In the genomic region with DNA sequence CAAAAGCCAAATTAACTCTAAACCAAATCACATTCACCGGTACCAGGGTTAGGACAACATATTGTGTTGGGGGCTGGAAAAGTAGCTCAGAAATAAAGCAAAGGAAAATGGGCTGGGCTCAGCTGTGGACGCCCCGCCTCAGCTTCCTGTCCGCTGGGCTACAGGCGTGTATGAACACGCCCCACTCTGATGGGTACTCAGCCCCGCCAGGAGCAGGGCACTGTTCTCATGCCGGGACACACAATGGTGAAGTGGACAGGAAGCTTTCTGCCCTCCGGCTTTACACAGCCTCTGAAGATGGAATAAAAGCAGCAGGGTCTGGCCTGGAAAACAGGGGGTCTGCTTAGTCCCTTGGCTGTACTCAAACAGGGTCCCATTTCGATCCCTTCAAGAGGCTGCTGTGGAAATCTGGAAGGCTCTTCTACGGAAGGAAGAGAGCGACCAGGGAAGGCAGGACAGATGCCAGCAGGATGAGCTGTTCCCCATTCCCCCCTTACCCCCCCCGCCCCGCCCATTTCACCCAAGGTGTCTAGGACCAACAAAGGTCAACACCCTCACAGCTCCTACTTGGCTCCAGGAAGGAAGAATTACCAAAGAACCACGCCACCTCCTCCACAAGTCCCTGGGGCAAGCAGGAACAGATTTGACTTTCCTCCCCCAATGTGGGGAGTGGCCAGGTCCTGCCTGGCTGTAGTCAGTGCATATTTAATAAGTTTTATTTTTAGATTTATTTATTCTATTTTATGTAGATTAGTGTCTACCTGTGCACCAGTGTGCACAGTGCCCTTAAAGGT, we compare ENCODE assay signal across 8 mouse cellular contexts. TPM values are rescaled to one million over a fixed set of nuclear protein-coding genes. Genes with fewer than 3 reads are reported as not detected.
DNase-seq lines count a peak whose midpoint lies in the region; ATAC-seq lines count a peak whose summit lies in the region.

No protein-coding gene starts in this region.

- 0 out of 2 replicates have a peak overlapping the region, but pooled peaks have one; percentile 8 for H3K27ac ChIP-seq in midbrain, embryonic 14.5 days (replicated peaks; ENCODE audit: low read depth, low read length)
- H3K27ac ChIP-seq in midbrain, embryonic 13.5 days = no peak overlapping the region
- peak overlapping the region; percentile 49 to 68; a peak in 3 of 4 replicates for H3K27ac ChIP-seq in heart, embryonic 14.5 days (replicated peaks in 1 of 2; ENCODE audit: control insufficient read depth in 1 of 2, insufficient read depth in 1 of 2, low read depth in 2 of 2, low read length in 2 of 2)
- H3K27ac ChIP-seq in liver, embryonic 11.5 days (ENCODE audit: low read depth, low read length) = 0 out of 2 replicates have a peak overlapping the region, but pooled peaks have one; percentile 9
- peak overlapping the region; percentile 77 for H3K27ac ChIP-seq in stomach, embryonic 15.5 days

- H3K4me2 ChIP-seq in midbrain, embryonic 14.5 days (ENCODE audit: low read length) = no peak overlapping the region
- no peak overlapping the region for H3K4me2 ChIP-seq in midbrain, embryonic 13.5 days (replicated peaks)
- H3K4me2 ChIP-seq in heart, embryonic 14.5 days (ENCODE audit: low read length) = peak overlapping the region; percentile 40
- peak overlapping the region; percentile 49 for H3K4me2 ChIP-seq in liver, embryonic 11.5 days
- peak overlapping the region; percentile 42 for H3K4me2 ChIP-seq in stomach, embryonic 15.5 days

- H3K27me3 ChIP-seq in midbrain, embryonic 14.5 days (ENCODE audit: control insufficient read depth, insufficient read depth, low read length) = no peaks in the 10 kb centered on the region
- no peaks in the 10 kb centered on the region for H3K27me3 ChIP-seq in midbrain, embryonic 13.5 days
- no peaks in the 10 kb centered on the region for H3K27me3 ChIP-seq in heart, embryonic 14.5 days (ENCODE audit: control insufficient read depth, insufficient read depth, low read length)
- H3K27me3 ChIP-seq in liver, embryonic 11.5 days (replicated peaks; ENCODE audit: control insufficient read depth, insufficient read depth, low read length) = no peaks in the 10 kb centered on the region
- no peaks in the 10 kb centered on the region for H3K27me3 ChIP-seq in stomach, embryonic 15.5 days (replicated peaks)

- peaks cover 19% of the 10 kb centered on the region for H3K4me1 ChIP-seq in midbrain, embryonic 14.5 days (ENCODE audit: control insufficient read depth, insufficient read depth, low read length)
- H3K4me1 ChIP-seq in midbrain, embryonic 13.5 days (replicated peaks) = peaks cover 42% of the 10 kb centered on the region
- H3K4me1 ChIP-seq in heart, embryonic 14.5 days (ENCODE audit: control insufficient read depth in 2 of 2, insufficient read depth in 2 of 2, low read length in 2 of 2) = peaks cover 22 to 44% of the 10 kb centered on the region in 2 experiments
- H3K4me1 ChIP-seq in liver, embryonic 11.5 days (replicated peaks; ENCODE audit: control insufficient read depth, insufficient read depth, low read length) = peaks cover 4% of the 10 kb centered on the region; the same call in 1 of the 2 replicates
- peaks cover 40% of the 10 kb centered on the region for H3K4me1 ChIP-seq in stomach, embryonic 15.5 days

- no peak for DNase-seq in midbrain, embryonic 14.5 days
- no peak for DNase-seq in liver, embryonic 11.5 days (ENCODE audit: low spot score)
- DNase-seq in gastrocnemius, adult 18-20 months (ENCODE audit: low spot score) = no peak
- DNase-seq in B cell, adult 2 months = no peak

- H3K9me3 ChIP-seq in midbrain, embryonic 14.5 days (ENCODE audit: control insufficient read depth, low read length) = no peaks in the 10 kb centered on the region
- H3K9me3 ChIP-seq in midbrain, embryonic 13.5 days = no peaks in the 10 kb centered on the region
- no peaks in the 10 kb centered on the region for H3K9me3 ChIP-seq in heart, embryonic 14.5 days (ENCODE audit: control insufficient read depth, low read length)
- no peaks in the 10 kb centered on the region for H3K9me3 ChIP-seq in liver, embryonic 11.5 days (ENCODE audit: control insufficient read depth, low read length)
- H3K9me3 ChIP-seq in stomach, embryonic 15.5 days = no peaks in the 10 kb centered on the region

- H3K9ac ChIP-seq in midbrain, embryonic 14.5 days (replicated peaks; ENCODE audit: low read length) = no peak overlapping the region
- H3K9ac ChIP-seq in midbrain, embryonic 13.5 days (replicated peaks) = no peak overlapping the region
- no peak overlapping the region for H3K9ac ChIP-seq in heart, embryonic 14.5 days (ENCODE audit: low read length)
- no peak overlapping the region for H3K9ac ChIP-seq in liver, embryonic 11.5 days (ENCODE audit: low read depth, low read length)
- no peak overlapping the region for H3K9ac ChIP-seq in stomach, embryonic 15.5 days

- WGBS in midbrain, embryonic 14.5 days = 73% methylated on average over 15 of the region's 15 CpGs
- 74% methylated on average over 15 of the region's 15 CpGs for WGBS in midbrain, embryonic 13.5 days
- WGBS in heart, embryonic 14.5 days = 54% methylated on average over 15 of the region's 15 CpGs
- 49% methylated on average over 15 of the region's 15 CpGs for WGBS in liver, embryonic 11.5 days
- 46% methylated on average over 15 of the region's 15 CpGs for WGBS in stomach, embryonic 15.5 days

- H3K36me3 ChIP-seq in midbrain, embryonic 14.5 days (ENCODE audit: control insufficient read depth, insufficient read depth, low read length) = no peaks in the 10 kb centered on the region
- H3K36me3 ChIP-seq in midbrain, embryonic 13.5 days = no peaks in the 10 kb centered on the region
- no peaks in the 10 kb centered on the region for H3K36me3 ChIP-seq in heart, embryonic 14.5 days (ENCODE audit: control insufficient read depth, insufficient read depth, low read length)
- H3K36me3 ChIP-seq in liver, embryonic 11.5 days (ENCODE audit: control insufficient read depth, insufficient read depth, low read length) = no peaks in the 10 kb centered on the region
- no peaks in the 10 kb centered on the region for H3K36me3 ChIP-seq in stomach, embryonic 15.5 days

- no peak overlapping the region for H3K4me3 ChIP-seq in midbrain, embryonic 14.5 days (replicated peaks; ENCODE audit: low read depth, low read length)
- H3K4me3 ChIP-seq in midbrain, embryonic 13.5 days (replicated peaks) = no peak overlapping the region
- H3K4me3 ChIP-seq in heart, embryonic 14.5 days (ENCODE audit: control insufficient read depth in 1 of 2, insufficient read depth in 1 of 2, low read depth in 1 of 2, low read length in 2 of 2) = no peak overlapping the region
- no peak overlapping the region for H3K4me3 ChIP-seq in liver, embryonic 11.5 days (ENCODE audit: low read depth, low read length)
- H3K4me3 ChIP-seq in stomach, embryonic 15.5 days (replicated peaks) = 0 out of 2 replicates have a peak overlapping the region, but pooled peaks have one; percentile 0

- no peak for ATAC-seq in midbrain, embryonic 14.5 days (ENCODE audit: low FRiP score, low TSS enrichment)
- no peak for ATAC-seq in midbrain, embryonic 13.5 days
- ATAC-seq in heart, embryonic 14.5 days (ENCODE audit: insufficient number of reproducible peaks, insufficient read depth, low FRiP score, low read depth) = peak; percentile 66; the same call in 1 of the 2 replicates
- peak; percentile 41; the same call in 1 of the 2 replicates for ATAC-seq in liver, embryonic 11.5 days (replicated peaks; ENCODE audit: low FRiP score)
- peak; percentile 71; the same call in 1 of the 2 replicates for ATAC-seq in stomach, embryonic 15.5 days (ENCODE audit: insufficient read depth, low FRiP score, low read depth)
- no peak for ATAC-seq in frontal cortex, adult (ENCODE audit: low TSS enrichment)

RNA-seq across cellular contexts. Expression of a gene that starts 19.4 kb away (rescaled TPM):
- polyA plus RNA-seq in midbrain, embryonic 14.5 days (2014; fragmentation: Nextera tagmentation; extraction: Ambion mirVana) = 19.6 and 20.0 TPM in 2 replicates
- polyA plus RNA-seq in midbrain, embryonic 13.5 days (2015; fragmentation: Nextera tagmentation; extraction: Ambion mirVana) = 33.4 and 37.5 TPM in 2 replicates
- polyA plus RNA-seq in heart, embryonic 14.5 days (2014; fragmentation: Nextera tagmentation; extraction: Ambion mirVana) = 12.8 and 21.3 TPM in 2 replicates
- polyA plus RNA-seq in liver, embryonic 11.5 days (2014; fragmentation: Nextera tagmentation; extraction: Ambion mirVana) = 24.5 and 24.7 TPM in 2 replicates
- 87.6 and 89.8 TPM in 2 replicates for polyA plus RNA-seq in stomach, embryonic 15.5 days (2015; fragmentation: Nextera tagmentation; extraction: Ambion mirVana)
- under 1 TPM; 0.30 to 0.38 TPM for total RNA-seq in gastrocnemius, adult 18-20 months (2021)

RNA-seq across cellular contexts. Expression of a gene that starts 35.9 kb away (rescaled TPM):
- polyA plus RNA-seq in midbrain, embryonic 14.5 days (2014; fragmentation: Nextera tagmentation; extraction: Ambion mirVana) = 32.8 and 33.4 TPM in 2 replicates
- polyA plus RNA-seq in midbrain, embryonic 13.5 days (2015; fragmentation: Nextera tagmentation; extraction: Ambion mirVana) = 49.1 and 54.1 TPM in 2 replicates
- polyA plus RNA-seq in heart, embryonic 14.5 days (2014; fragmentation: Nextera tagmentation; extraction: Ambion mirVana) = 20.3 and 21.4 TPM in 2 replicates
- 10.8 and 12.3 TPM in 2 replicates for polyA plus RNA-seq in liver, embryonic 11.5 days (2014; fragmentation: Nextera tagmentation; extraction: Ambion mirVana)
- polyA plus RNA-seq in stomach, embryonic 15.5 days (2015; fragmentation: Nextera tagmentation; extraction: Ambion mirVana) = 38.4 and 41.4 TPM in 2 replicates
- 10 to 100 TPM; 12.6 to 13.4 TPM for total RNA-seq in gastrocnemius, adult 18-20 months (2021)

RNA-seq across cellular contexts. Expression of a gene that starts 36.1 kb away (rescaled TPM):
- polyA plus RNA-seq in midbrain, embryonic 14.5 days (2014; fragmentation: Nextera tagmentation; extraction: Ambion mirVana) = 73.2 and 78.0 TPM in 2 replicates
- 75.1 and 89.5 TPM in 2 replicates for polyA plus RNA-seq in midbrain, embryonic 13.5 days (2015; fragmentation: Nextera tagmentation; extraction: Ambion mirVana)
- polyA plus RNA-seq in heart, embryonic 14.5 days (2014; fragmentation: Nextera tagmentation; extraction: Ambion mirVana) = 116 and 122 TPM in 2 replicates
- polyA plus RNA-seq in liver, embryonic 11.5 days (2014; fragmentation: Nextera tagmentation; extraction: Ambion mirVana) = 151 and 165 TPM in 2 replicates
- polyA plus RNA-seq in stomach, embryonic 15.5 days (2015; fragmentation: Nextera tagmentation; extraction: Ambion mirVana) = 112 and 126 TPM in 2 replicates
- 100 to 1,000 TPM; 104 TPM for total RNA-seq in gastrocnemius, adult 18-20 months (2021)

RNA-seq across cellular contexts. Expression of a gene that starts 40.2 kb away (rescaled TPM):
- 32.3 and 32.9 TPM in 2 replicates for polyA plus RNA-seq in midbrain, embryonic 14.5 days (2014; fragmentation: Nextera tagmentation; extraction: Ambion mirVana)
- polyA plus RNA-seq in midbrain, embryonic 13.5 days (2015; fragmentation: Nextera tagmentation; extraction: Ambion mirVana) = 41.6 and 46.3 TPM in 2 replicates
- 31.3 and 34.3 TPM in 2 replicates for polyA plus RNA-seq in heart, embryonic 14.5 days (2014; fragmentation: Nextera tagmentation; extraction: Ambion mirVana)
- polyA plus RNA-seq in liver, embryonic 11.5 days (2014; fragmentation: Nextera tagmentation; extraction: Ambion mirVana) = 24.1 and 28.2 TPM in 2 replicates
- 42.9 and 49.5 TPM in 2 replicates for polyA plus RNA-seq in stomach, embryonic 15.5 days (2015; fragmentation: Nextera tagmentation; extraction: Ambion mirVana)
- 1 to 10 TPM; 3.4 to 4.1 TPM for total RNA-seq in gastrocnemius, adult 18-20 months (2021)

RNA-seq across cellular contexts. Expression of a gene that starts 53.9 kb away (rescaled TPM):
- polyA plus RNA-seq in midbrain, embryonic 14.5 days (2014; fragmentation: Nextera tagmentation; extraction: Ambion mirVana) = 4.2 and 5.9 TPM in 2 replicates
- polyA plus RNA-seq in midbrain, embryonic 13.5 days (2015; fragmentation: Nextera tagmentation; extraction: Ambion mirVana) = 4.1 and 6.0 TPM in 2 replicates
- 15.6 and 17.8 TPM in 2 replicates for polyA plus RNA-seq in heart, embryonic 14.5 days (2014; fragmentation: Nextera tagmentation; extraction: Ambion mirVana)
- 5.6 and 9.2 TPM in 2 replicates for polyA plus RNA-seq in liver, embryonic 11.5 days (2014; fragmentation: Nextera tagmentation; extraction: Ambion mirVana)
- polyA plus RNA-seq in stomach, embryonic 15.5 days (2015; fragmentation: Nextera tagmentation; extraction: Ambion mirVana) = 8.7 and 9.4 TPM in 2 replicates
- total RNA-seq in gastrocnemius, adult 18-20 months (2021) = 10 to 100 TPM; 80.0 to 87.2 TPM

Comparison
In these comparisons a context has a peak if more than half of its experiments do, and no peak if none do; other contexts are left out.
1. ATAC-seq: peak in heart, embryonic 14.5 days (single experiment), liver, embryonic 11.5 days (single experiment) and stomach, embryonic 15.5 days (single experiment); none in midbrain, embryonic 14.5 days (single experiment), midbrain, embryonic 13.5 days (single experiment) and frontal cortex, adult (single experiment).
2. H3K4me2 ChIP-seq: peak in heart, embryonic 14.5 days (single experiment), liver, embryonic 11.5 days (single experiment) and stomach, embryonic 15.5 days (single experiment); none in midbrain, embryonic 14.5 days (single experiment) and midbrain, embryonic 13.5 days (single experiment).